Mouse (Mus musculus): Measurements from ENCODE around the gene Zfp866. TPM values are rescaled to one million over a fixed set of nuclear protein-coding genes. Genes with fewer than 3 reads are reported as not detected.

Zfp866 gene
- polyA plus RNA-seq (2016; fragmentation: Nextera tagmentation; extraction: Ambion mirVana), result 16.9 and 18.0 TPM in 2 replicates

DNA sequence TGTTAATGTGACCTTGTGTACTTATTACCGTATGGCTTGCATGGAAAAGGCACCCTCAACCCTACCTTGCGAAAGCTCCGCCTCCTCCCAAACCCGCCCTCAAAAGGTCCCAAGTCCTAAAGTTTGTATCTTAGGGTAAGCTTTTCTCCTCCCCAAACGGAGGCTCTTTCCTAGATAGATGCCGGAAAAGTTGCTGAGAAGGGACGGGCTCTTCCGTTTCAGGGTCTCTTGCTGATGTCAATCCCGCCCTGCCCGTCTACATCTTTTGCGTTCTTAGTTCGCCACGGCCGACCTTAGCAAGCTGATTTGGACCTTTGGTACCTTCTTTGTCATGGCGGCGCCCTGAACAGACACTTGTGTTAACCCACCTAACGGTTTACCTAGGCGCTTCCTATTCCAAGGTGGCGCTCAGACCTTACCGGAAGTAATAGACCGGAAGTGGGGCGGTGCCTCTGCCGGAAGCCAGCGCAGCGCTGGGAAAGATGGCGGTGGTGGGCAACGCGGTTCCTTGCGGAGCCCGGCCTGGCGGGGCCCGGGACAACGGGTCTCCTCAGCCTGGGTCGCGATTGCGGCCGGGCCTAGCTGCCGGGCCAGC, at the start of gene Zfp866, which contains the start of gene Atp13a1:
Gene Zfp866 (minus strand): TSS at position 406 of the 595 bp plus-strand sequence.
Gene Atp13a1 (plus strand): TSS at position 391 of the 595 bp plus-strand sequence.
- Histone ChIP-seq H3K36me3 (peaks cover 24% of the 10 kb centered on the region), H3K4me3 (peak within 1 kb of the TSS; percentile 86), H3K27ac (ENCODE audit: poor library complexity, severe bottlenecking) (peak within 1 kb of the TSS; percentile 83), H3K9ac (peak within 1 kb of the TSS; percentile 97), H3K9me3 (replicated peaks) (no peaks in the 10 kb centered on the region), H3K27me3 (replicated peaks) (no peaks in the 10 kb centered on the region), H3K4me2 (peak within 1 kb of the TSS; percentile 86), H3K4me1 (replicated peaks) (peaks cover 21% of the 10 kb centered on the region)
- peak; percentile 92 for ATAC-seq (ENCODE audit: insufficient number of reproducible peaks, low FRiP score)
- under 1% methylated on average over 38 of the region's 38 CpGs for WGBS

DNA sequence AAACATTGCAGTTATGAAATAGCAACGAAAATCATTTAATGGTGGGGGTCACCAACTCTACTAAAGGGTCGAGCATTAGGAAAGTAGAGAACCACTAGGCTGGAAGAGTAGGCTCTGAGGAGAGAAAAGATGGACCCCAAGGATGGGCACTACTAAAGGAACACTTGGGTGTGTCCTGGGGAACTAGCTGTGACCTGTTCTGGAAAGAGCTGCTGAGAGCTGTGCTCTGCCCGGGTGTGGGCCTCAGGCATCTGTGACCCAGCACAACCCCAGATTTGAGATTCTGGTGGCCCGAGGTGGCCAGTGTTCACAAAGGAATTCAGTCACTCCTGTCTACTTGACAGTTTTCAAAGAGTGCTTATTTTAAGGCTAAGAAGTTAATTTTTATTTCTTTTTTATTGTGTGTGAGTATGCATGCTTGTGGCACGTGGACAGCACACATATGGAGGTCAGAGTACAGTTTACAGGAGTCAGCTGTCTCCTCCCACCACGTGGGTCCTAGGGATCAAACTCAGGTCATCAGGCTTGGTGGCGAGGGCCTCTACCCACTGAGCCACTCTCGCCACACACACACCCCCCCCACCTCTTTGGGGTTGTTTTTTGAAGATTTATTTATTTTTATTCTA, 46.2 kb upstream of the Zfp866 start:
- no peak overlapping the region for H3K9ac ChIP-seq
- no peaks in the 10 kb centered on the region for H3K27me3 ChIP-seq (replicated peaks)
- no peak overlapping the region for H3K4me3 ChIP-seq
- no peaks in the 10 kb centered on the region for H3K9me3 ChIP-seq (replicated peaks)
- H3K36me3 ChIP-seq, result no peaks in the 10 kb centered on the region
- H3K4me1 ChIP-seq (replicated peaks), result peaks cover 6% of the 10 kb centered on the region; the same call in 1 of the 2 replicates
- WGBS, result 73% methylated on average over 8 of the region's 8 CpGs
- no peak for ATAC-seq (ENCODE audit: insufficient number of reproducible peaks, low FRiP score)
- H3K27ac ChIP-seq (ENCODE audit: poor library complexity, severe bottlenecking), result no peak overlapping the region
- H3K4me2 ChIP-seq, result no peak overlapping the region

DNA sequence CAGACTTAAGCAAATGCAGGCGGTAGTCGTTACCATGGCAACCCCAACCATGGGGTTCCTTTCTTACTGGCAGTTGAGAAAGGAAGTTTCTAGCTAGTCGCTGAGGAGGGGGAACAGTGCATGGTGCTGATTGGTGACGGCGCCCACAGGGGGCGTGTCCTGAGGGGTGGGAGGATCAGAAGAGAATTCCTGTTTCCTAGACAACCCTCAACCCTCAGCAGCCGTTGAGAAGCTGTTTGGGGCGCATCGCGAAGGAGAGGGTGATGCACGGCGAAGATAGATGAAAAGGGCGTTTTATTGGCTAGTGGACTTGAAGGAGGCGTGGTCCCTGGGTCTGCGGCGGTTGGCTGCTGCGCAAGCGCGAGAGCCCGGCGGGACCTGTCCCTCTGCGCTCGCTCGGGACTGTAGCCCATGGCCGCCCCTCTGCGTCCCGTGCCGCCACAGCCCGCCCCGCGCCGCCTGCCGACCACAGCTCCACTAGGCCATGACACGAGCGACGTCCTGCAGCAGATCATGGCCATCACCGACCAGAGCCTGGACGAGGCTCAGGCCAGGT, 41.4 kb upstream of the Zfp866 start, which contains the start of gene Pbx4:
Gene Pbx4 (plus strand): TSS at position 194 of the 556 bp plus-strand sequence.
- Histone ChIP-seq H3K4me2 (peak within 1 kb of the TSS; percentile 91), H3K27ac (ENCODE audit: poor library complexity, severe bottlenecking) (0 out of 2 replicates have a peak within 1 kb of the TSS, but pooled peaks have one; percentile 41), H3K9me3 (replicated peaks) (no peaks in the 10 kb centered on the region), H3K36me3 (no peaks in the 10 kb centered on the region), H3K4me1 (replicated peaks) (peaks cover 10% of the 10 kb centered on the region; the same call in 1 of the 2 replicates), H3K4me3 (peak within 1 kb of the TSS; percentile 59), H3K27me3 (replicated peaks) (no peaks in the 10 kb centered on the region), H3K9ac (peak within 1 kb of the TSS; percentile 71)
- WGBS, result under 1% methylated on average over 38 of the region's 38 CpGs
- ATAC-seq (ENCODE audit: insufficient number of reproducible peaks, low FRiP score), result peak; percentile 89

DNA sequence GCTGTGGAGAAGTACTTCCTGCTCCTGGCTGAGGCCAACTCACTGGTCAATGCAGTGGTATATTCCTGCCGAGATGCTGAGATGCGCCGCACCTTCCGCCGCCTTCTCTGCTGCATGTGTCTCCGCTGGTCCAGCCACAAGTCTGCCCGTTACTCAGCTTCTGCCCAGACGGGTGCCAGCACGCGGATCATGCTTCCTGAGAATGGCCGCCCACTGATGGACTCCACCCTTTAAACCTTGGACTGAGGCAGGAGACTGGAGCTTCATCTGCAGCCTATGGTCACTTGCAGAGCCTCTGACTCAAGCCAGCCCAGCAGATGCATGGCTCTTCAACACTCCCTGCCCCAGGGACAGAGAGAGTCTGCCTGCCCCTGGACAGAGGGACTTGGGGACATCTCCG, 35.4 kb upstream of the Zfp866 start:
- Histone ChIP-seq H3K36me3 (peaks cover 11% of the 10 kb centered on the region), H3K4me3 (no peak overlapping the region), H3K9ac (no peak overlapping the region), H3K27ac (ENCODE audit: poor library complexity, severe bottlenecking) (no peak overlapping the region), H3K4me1 (replicated peaks) (peaks cover 19% of the 10 kb centered on the region), H3K4me2 (no peak overlapping the region), H3K27me3 (replicated peaks) (no peaks in the 10 kb centered on the region), H3K9me3 (replicated peaks) (no peaks in the 10 kb centered on the region)
- ATAC-seq (ENCODE audit: insufficient number of reproducible peaks, low FRiP score), result no peak
- WGBS, result 89% methylated on average over 12 of the region's 12 CpGs

DNA sequence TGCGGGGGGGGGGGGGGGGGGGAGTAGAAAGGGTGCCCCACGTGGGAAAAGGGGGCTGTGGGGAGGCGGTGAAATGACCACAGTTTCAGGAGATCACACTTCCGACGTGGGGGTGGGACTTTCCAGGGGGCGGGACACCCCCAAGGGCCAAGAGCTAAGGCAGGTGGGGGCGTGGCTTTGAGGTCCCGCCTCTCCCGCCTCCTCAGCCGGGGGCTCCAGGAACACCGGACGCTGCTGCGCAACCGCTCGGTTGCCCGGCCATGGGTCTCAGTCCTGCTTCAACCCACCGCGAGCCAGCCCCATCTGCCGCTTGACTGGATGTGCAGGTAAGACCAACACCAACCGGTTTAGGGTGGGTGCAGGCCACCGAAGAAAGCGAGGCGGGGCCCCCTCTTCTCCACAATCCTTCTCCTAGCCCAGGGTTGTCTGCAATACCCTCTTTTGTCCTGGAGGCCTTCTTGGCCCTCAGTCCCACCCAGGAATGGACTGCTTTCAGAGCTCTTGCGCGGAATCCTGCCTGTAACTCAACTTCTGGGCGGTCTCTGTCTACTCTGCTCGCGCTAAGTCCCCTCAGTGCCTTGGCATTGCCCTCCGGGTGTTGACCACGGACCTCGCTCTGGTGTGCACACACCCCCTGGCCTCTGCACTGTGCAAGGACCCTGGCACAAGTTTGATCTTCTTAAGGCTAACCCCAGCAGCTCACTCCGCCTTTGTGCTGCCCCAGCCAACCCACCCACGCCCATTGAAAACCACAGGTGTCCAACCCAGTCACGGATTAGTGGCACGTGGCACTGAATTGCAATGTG, 31.6 kb upstream of the Zfp866 start, which contains the start of gene Lpar2:
Gene Lpar2 (plus strand): TSS at position 44 of the 806 bp plus-strand sequence.
- H3K4me3 ChIP-seq, result peak within 1 kb of the TSS; percentile 61
- peaks cover 26% of the 10 kb centered on the region for H3K36me3 ChIP-seq
- peaks cover 16% of the 10 kb centered on the region for H3K4me1 ChIP-seq (replicated peaks)
- H3K4me2 ChIP-seq, result peak within 1 kb of the TSS; percentile 94
- peak within 1 kb of the TSS; percentile 70 for H3K9ac ChIP-seq
- 3% methylated on average over 32 of the region's 35 CpGs for WGBS
- no peaks in the 10 kb centered on the region for H3K27me3 ChIP-seq (replicated peaks)
- peak within 1 kb of the TSS; percentile 36; the same call in 1 of the 2 replicates for H3K27ac ChIP-seq (ENCODE audit: poor library complexity, severe bottlenecking)
- no peaks in the 10 kb centered on the region for H3K9me3 ChIP-seq (replicated peaks)
- ATAC-seq (ENCODE audit: insufficient number of reproducible peaks, low FRiP score), result peak; percentile 78

DNA sequence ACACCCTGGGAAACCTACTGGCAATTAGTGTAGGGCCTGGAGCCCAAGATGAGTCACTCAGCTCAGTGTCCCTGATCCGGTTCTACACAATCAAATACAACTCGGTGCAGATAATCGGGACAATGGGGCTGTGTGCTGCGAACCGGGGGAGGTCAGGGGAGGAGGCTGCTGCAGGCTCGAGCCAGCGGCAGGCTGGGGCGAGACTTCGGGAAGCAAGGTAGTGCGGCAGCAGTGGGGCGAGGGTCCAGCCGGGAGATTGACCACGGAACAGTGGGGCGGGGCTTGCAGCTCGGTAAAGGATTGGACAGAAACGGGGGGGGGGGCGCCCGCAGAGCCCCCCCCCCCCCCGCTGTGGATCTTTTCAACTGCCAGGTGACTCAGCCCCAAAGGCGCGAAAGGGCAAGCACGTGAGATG, 31.0 kb upstream of the Zfp866 start:
- Histone ChIP-seq H3K4me1 (replicated peaks) (peaks cover 11% of the 10 kb centered on the region; the same call in 1 of the 2 replicates), H3K9me3 (replicated peaks) (no peaks in the 10 kb centered on the region), H3K36me3 (peaks cover 32% of the 10 kb centered on the region), H3K4me3 (peak overlapping the region; percentile 61), H3K27me3 (replicated peaks) (no peaks in the 10 kb centered on the region), H3K27ac (ENCODE audit: poor library complexity, severe bottlenecking) (0 out of 2 replicates have a peak overlapping the region, but pooled peaks have one; percentile 25), H3K4me2 (peak overlapping the region; percentile 94), H3K9ac (peak overlapping the region; percentile 70)
- under 1% methylated on average over 12 of the region's 22 CpGs for WGBS
- ATAC-seq (ENCODE audit: insufficient number of reproducible peaks, low FRiP score), result peak; percentile 60

DNA sequence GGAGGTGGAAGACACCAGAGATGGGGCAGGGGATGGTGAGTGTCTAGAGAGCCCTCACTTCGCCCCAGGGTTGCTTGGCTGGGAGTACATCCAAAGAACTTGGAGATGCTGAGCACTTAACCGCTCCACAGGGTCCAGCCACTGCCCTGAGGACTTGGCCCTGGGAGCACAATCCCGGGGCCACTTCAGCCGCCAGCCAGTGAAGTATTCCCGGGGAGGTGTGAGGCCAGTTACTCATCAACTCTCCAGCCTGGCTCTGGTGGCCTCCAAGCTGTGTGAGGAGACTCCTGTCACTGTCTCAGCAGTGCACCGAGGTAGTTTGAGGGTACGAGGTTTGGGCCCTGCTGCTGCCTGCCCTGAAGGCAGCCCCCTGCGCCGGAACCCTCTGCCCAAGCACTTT, 29.5 kb upstream of the Zfp866 start:
- peaks cover 20% of the 10 kb centered on the region for H3K4me1 ChIP-seq (replicated peaks)
- no peak for ATAC-seq (ENCODE audit: insufficient number of reproducible peaks, low FRiP score)
- no peak overlapping the region for H3K27ac ChIP-seq (ENCODE audit: poor library complexity, severe bottlenecking)
- no peak overlapping the region for H3K4me2 ChIP-seq
- H3K4me3 ChIP-seq, result no peak overlapping the region
- H3K36me3 ChIP-seq, result peaks cover 42% of the 10 kb centered on the region
- 71% methylated on average over 9 of the region's 9 CpGs for whole genome bisulfite sequencing
- no peak overlapping the region for H3K9ac ChIP-seq
- H3K27me3 ChIP-seq (replicated peaks), result no peaks in the 10 kb centered on the region
- H3K9me3 ChIP-seq (replicated peaks), result no peaks in the 10 kb centered on the region

DNA sequence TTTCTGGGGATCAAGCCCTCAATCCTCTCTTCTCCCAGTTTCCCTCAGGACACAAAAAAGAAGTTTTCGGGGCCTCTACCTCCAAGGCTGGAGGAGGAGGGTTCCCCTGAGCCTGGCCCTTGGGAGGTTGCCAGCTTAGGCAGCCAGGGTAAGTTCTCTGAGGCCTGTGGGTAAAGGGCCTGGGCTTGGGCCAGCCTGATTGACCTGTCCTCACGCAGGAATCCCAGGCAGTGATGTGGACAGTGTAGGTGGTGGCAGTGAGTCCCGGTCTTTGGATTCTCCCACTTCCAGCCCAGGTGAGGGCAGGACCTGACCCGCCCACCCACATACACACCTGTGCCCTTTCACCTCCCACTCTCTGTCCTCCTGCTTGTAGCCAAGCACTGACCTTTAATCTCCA, 24.4 kb upstream of the Zfp866 start:
- no peak for ATAC-seq (ENCODE audit: insufficient number of reproducible peaks, low FRiP score)
- H3K4me3 ChIP-seq, result no peak overlapping the region
- no peak overlapping the region for H3K4me2 ChIP-seq
- H3K9ac ChIP-seq, result no peak overlapping the region
- H3K27ac ChIP-seq (ENCODE audit: poor library complexity, severe bottlenecking), result no peak overlapping the region
- no peaks in the 10 kb centered on the region for H3K27me3 ChIP-seq (replicated peaks)
- H3K9me3 ChIP-seq (replicated peaks), result 0 out of 2 replicates have a peak, but pooled peaks cover 4% of the 10 kb centered on the region
- H3K4me1 ChIP-seq (replicated peaks), result peaks cover 9% of the 10 kb centered on the region; the same call in 1 of the 2 replicates
- 90% methylated on average over 4 of the region's 4 CpGs for WGBS
- peaks cover 68% of the 10 kb centered on the region for H3K36me3 ChIP-seq

DNA sequence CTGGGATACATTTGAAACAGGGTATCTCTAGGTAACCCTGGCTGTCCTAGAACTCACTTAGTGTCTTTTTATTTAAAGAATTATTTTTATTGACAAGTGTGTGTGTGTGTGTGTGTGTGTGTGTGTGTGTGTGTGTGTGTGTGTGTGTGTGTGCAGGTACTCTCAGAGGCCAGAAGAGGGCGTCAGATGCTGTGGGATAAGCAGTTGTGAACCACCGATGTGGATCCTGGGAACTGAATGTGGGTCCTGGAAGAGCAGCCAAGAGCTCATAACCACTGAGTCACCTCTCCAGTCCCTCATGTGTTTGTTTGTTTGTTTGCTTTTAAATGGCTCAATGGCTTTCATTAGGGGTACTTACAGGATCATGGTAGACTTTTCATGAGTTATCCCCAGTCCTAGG, 23.9 kb upstream of the Zfp866 start:
- 79% methylated on average over 2 of the region's 2 CpGs for WGBS
- H3K27me3 ChIP-seq (replicated peaks), result no peaks in the 10 kb centered on the region
- no peak overlapping the region for H3K27ac ChIP-seq (ENCODE audit: poor library complexity, severe bottlenecking)
- no peak overlapping the region for H3K4me3 ChIP-seq
- 0 out of 2 replicates have a peak, but pooled peaks cover 4% of the 10 kb centered on the region for H3K9me3 ChIP-seq (replicated peaks)
- no peak for ATAC-seq (ENCODE audit: insufficient number of reproducible peaks, low FRiP score)
- no peak overlapping the region for H3K4me2 ChIP-seq
- H3K9ac ChIP-seq, result no peak overlapping the region
- peaks cover 11% of the 10 kb centered on the region; the same call in 1 of the 2 replicates for H3K4me1 ChIP-seq (replicated peaks)
- peaks cover 72% of the 10 kb centered on the region for H3K36me3 ChIP-seq

DNA sequence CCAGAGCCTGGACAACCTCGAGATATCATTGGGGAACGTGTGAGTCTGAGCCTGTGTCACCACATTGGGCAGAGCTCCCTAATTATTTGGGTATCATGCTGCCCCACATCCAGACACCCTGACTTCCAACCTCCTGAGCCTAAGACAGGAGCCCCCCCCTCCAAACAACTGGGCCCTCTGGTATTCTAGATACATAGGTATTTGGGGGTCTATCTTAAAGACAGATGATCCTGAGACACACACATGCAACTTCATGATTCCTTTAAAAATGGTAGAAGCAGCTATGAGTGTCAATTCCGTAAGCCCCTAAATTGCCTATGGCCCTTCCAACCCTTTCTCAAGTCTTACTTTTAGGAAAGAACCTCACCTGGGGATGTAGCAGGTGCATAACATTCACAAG, 18.8 kb upstream of the Zfp866 start:
- Histone ChIP-seq H3K4me2 (peak overlapping the region; percentile 92; the same call in 1 of the 2 replicates), H3K36me3 (peaks cover 66% of the 10 kb centered on the region), H3K9ac (no peak overlapping the region), H3K27me3 (replicated peaks) (no peaks in the 10 kb centered on the region), H3K4me1 (replicated peaks) (peaks cover 18% of the 10 kb centered on the region; the same call in 1 of the 2 replicates), H3K27ac (ENCODE audit: poor library complexity, severe bottlenecking) (no peak overlapping the region), H3K9me3 (replicated peaks) (0 out of 2 replicates have a peak, but pooled peaks cover 2% of the 10 kb centered on the region), H3K4me3 (no peak overlapping the region)
- WGBS, result 43% methylated on average over 3 of the region's 3 CpGs
- no peak for ATAC-seq (ENCODE audit: insufficient number of reproducible peaks, low FRiP score)

All from heart, embryonic 12.5 days (tissue).